Mouse (Mus musculus): ENCODE data around the gene Oas2. TPM values are rescaled to one million over a fixed set of nuclear protein-coding genes. Genes with fewer than 3 reads are reported as not detected.

Gene Oas2
- polyA plus RNA-seq, 1 experiment: not detected

DNA sequence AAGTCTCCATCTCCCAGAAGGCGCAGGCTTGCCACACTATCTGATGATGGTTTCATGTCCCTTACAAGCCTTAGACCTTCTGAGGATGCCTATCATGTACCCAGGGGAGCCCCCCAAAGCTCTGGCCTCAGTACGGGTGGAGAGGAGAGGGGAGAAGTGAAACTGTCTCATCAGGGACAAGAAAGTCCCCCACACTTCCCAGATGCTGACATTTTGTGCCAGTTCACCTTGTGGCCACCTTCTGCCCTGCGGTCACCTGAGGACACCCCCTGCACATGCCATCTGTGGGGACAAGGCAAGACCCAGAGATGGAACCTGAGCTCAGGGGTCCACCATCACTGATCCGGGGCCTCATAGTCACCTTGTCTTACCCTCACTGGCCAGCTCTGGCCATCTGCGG lies 61.8 kb downstream of the Oas2 start:
- TF ChIP-seq E2F4 (IDR thresholded peaks at IDR 0.05; ENCODE audit: insufficient read depth) (no peak), POLR2A (IDR thresholded peaks at IDR 0.05; ENCODE audit: insufficient read length, low read depth) (no peak), MYOD1 (IDR thresholded peaks at IDR 0.05; ENCODE audit: control insufficient read depth in 1 of 3, insufficient read length in 2 of 3, low read depth in 2 of 3) (no peak), POLR2AphosphoS2 (IDR thresholded peaks at IDR 0.05; ENCODE audit: insufficient read length, low read depth) (no peak), SRF (IDR thresholded peaks at IDR 0.05; ENCODE audit: control insufficient read depth, insufficient read length, low read depth) (no peak), REST (IDR thresholded peaks at IDR 0.05; ENCODE audit: insufficient read depth, insufficient read length) (no peak), MYOG (IDR thresholded peaks at IDR 0.05; ENCODE audit: control insufficient read depth in 1 of 3, insufficient read depth in 1 of 3, insufficient read length in 2 of 3, low read depth in 2 of 3) (no peak), USF1 (IDR thresholded peaks at IDR 0.05; ENCODE audit: low read depth) (no peak), TCF12 (IDR thresholded peaks at IDR 0.05; ENCODE audit: insufficient read depth, poor library complexity, severe bottlenecking) (no peak), MAX (IDR thresholded peaks at IDR 0.05; ENCODE audit: low read depth) (no peak), TCF3 (IDR thresholded peaks at IDR 0.05; ENCODE audit: insufficient read length, low read depth) (no peak)
- no peaks in the 10 kb centered on the region for H3K36me3 ChIP-seq (ENCODE audit: control insufficient read depth, insufficient read depth)
- no peaks in the 10 kb centered on the region for H3K79me2 ChIP-seq (ENCODE audit: control insufficient read depth, insufficient read depth)
- no peak overlapping the region for H3K4me3 ChIP-seq
- no peak overlapping the region for H3K4me2 ChIP-seq (ENCODE audit: low read depth)
- peaks cover 68% of the 10 kb centered on the region for H3K27me3 ChIP-seq (ENCODE audit: control insufficient read depth, insufficient read depth, insufficient read length)
- no peak overlapping the region for H3ac ChIP-seq (ENCODE audit: control insufficient read depth, insufficient read length)

DNA sequence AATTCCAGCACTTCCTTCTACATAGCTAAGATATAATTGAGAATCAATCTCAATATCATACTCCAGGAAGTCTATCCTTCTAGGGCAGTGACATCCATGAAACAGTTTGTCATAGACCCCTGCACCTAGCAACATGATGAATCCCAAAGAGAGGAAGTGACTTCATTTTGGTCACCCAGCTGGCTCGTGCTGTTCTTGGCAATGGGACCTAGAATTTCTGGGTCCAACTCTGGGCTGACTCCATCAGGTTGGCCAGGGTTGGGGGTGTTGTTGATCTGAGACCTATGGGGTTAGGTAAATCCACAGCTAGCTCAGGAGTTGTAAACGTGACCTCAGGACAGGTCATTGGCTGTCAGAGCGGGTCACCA lies 62.2 kb downstream of the Oas2 start:
- H3K4me2 ChIP-seq (ENCODE audit: low read depth): no peak overlapping the region
- H3K36me3 ChIP-seq (ENCODE audit: control insufficient read depth, insufficient read depth): no peaks in the 10 kb centered on the region
- H3K79me2 ChIP-seq (ENCODE audit: control insufficient read depth, insufficient read depth): no peaks in the 10 kb centered on the region
- H3ac ChIP-seq (ENCODE audit: control insufficient read depth, insufficient read length): no peak overlapping the region
- H3K27me3 ChIP-seq (ENCODE audit: control insufficient read depth, insufficient read depth, insufficient read length): peaks cover 73% of the 10 kb centered on the region
- H3K4me3 ChIP-seq: no peak overlapping the region
- no peak for TF ChIP-seq E2F4 (IDR thresholded peaks at IDR 0.05; ENCODE audit: insufficient read depth)
- TF ChIP-seq MYOD1 (IDR thresholded peaks at IDR 0.05; ENCODE audit: control insufficient read depth in 1 of 3, insufficient read length in 2 of 3, low read depth in 2 of 3): no peak
- TF ChIP-seq TCF12 (IDR thresholded peaks at IDR 0.05; ENCODE audit: insufficient read depth, poor library complexity, severe bottlenecking): no peak
- TF ChIP-seq REST (IDR thresholded peaks at IDR 0.05; ENCODE audit: insufficient read depth, insufficient read length): no peak
- TF ChIP-seq POLR2A (IDR thresholded peaks at IDR 0.05; ENCODE audit: insufficient read length, low read depth): no peak
- TF ChIP-seq MAX (IDR thresholded peaks at IDR 0.05; ENCODE audit: low read depth): no peak
- no peak for TF ChIP-seq USF1 (IDR thresholded peaks at IDR 0.05; ENCODE audit: low read depth)
- TF ChIP-seq TCF3 (IDR thresholded peaks at IDR 0.05; ENCODE audit: insufficient read length, low read depth): no peak
- no peak for TF ChIP-seq SRF (IDR thresholded peaks at IDR 0.05; ENCODE audit: control insufficient read depth, insufficient read length, low read depth)
- TF ChIP-seq MYOG (IDR thresholded peaks at IDR 0.05; ENCODE audit: control insufficient read depth in 1 of 3, insufficient read depth in 1 of 3, insufficient read length in 2 of 3, low read depth in 2 of 3): no peak
- TF ChIP-seq POLR2AphosphoS2 (IDR thresholded peaks at IDR 0.05; ENCODE audit: insufficient read length, low read depth): no peak
- no peak for TF ChIP-seq CEBPB (IDR thresholded peaks at IDR 0.05; ENCODE audit: insufficient read depth, poor library complexity, severe bottlenecking)

DNA sequence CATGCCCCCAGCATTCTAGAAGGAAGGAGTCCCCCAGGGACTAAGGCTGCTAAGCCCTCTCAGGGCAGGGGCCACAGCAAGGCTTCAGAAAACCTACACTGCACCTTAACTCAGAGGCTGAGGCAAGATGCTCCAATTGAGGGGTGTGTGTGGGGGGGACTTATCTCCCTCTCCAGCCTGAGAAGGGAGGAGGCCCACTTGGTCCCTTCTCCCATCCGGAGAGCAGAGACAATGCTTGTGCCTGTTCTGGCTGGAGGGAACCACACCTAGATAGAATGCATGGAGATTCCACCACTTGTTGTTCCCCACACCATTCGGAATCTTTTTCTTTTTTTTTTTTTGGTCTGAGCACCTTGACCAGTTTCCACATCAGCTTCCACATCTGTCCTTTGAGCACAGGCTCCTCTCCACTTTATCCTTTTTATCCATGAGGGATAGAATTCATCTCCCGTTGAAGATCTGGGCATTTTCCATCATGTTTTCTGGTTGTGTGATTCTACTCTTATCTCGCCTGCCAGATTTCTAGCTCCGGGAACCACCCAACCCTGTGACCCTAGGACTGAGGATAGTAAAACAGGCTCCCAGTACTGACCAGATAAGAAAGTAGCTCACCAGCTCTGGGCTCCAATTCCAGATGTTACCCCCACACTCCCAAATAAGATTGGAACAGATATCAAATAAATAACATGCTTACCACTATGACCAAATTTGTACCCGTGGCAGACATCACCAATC lies 62.7 kb downstream of the Oas2 start:
- no peak overlapping the region for H3ac ChIP-seq (ENCODE audit: control insufficient read depth, insufficient read length)
- no peak for TF ChIP-seq TCF12 (IDR thresholded peaks at IDR 0.05; ENCODE audit: insufficient read depth, poor library complexity, severe bottlenecking)
- no peak for TF ChIP-seq USF1 (IDR thresholded peaks at IDR 0.05; ENCODE audit: low read depth)
- TF ChIP-seq SRF (IDR thresholded peaks at IDR 0.05; ENCODE audit: control insufficient read depth, insufficient read length, low read depth): no peak
- TF ChIP-seq MAX (IDR thresholded peaks at IDR 0.05; ENCODE audit: low read depth): no peak
- TF ChIP-seq POLR2A (IDR thresholded peaks at IDR 0.05; ENCODE audit: insufficient read length, low read depth): no peak
- no peak for TF ChIP-seq MYOD1 (IDR thresholded peaks at IDR 0.05; ENCODE audit: control insufficient read depth in 1 of 3, insufficient read length in 2 of 3, low read depth in 2 of 3)
- TF ChIP-seq MYOG (IDR thresholded peaks at IDR 0.05; ENCODE audit: control insufficient read depth in 1 of 3, insufficient read depth in 1 of 3, insufficient read length in 2 of 3, low read depth in 2 of 3): no peak
- TF ChIP-seq TCF3 (IDR thresholded peaks at IDR 0.05; ENCODE audit: insufficient read length, low read depth): no peak
- no peak for TF ChIP-seq POLR2AphosphoS2 (IDR thresholded peaks at IDR 0.05; ENCODE audit: insufficient read length, low read depth)
- TF ChIP-seq E2F4 (IDR thresholded peaks at IDR 0.05; ENCODE audit: insufficient read depth): no peak
- no peak for TF ChIP-seq REST (IDR thresholded peaks at IDR 0.05; ENCODE audit: insufficient read depth, insufficient read length)
- TF ChIP-seq CEBPB (IDR thresholded peaks at IDR 0.05; ENCODE audit: insufficient read depth, poor library complexity, severe bottlenecking): no peak
- peaks cover 72% of the 10 kb centered on the region for H3K27me3 ChIP-seq (ENCODE audit: control insufficient read depth, insufficient read depth, insufficient read length)

DNA sequence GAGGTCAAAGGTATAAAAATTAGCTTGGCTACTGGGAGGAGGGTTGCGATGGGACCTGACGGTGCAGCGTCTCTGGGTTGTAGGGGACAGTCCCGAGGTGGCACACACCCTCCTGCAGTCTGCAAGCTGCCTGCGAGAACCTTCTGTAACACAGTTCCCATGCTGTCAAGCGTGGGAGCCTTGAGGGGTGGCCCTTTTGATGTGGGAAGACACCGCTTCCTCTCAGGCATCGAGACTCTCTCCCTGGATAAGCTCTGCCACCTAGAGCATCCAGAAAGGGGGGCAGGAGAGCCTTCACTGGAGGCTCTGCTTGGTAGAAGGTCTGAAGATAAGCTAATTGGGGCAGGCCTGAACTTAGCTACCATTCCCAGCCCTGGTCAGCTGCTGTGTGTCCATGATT lies 64.0 kb downstream of the Oas2 start:
- TF ChIP-seq USF1 (IDR thresholded peaks at IDR 0.05; ENCODE audit: low read depth): no peak
- TF ChIP-seq POLR2AphosphoS2 (IDR thresholded peaks at IDR 0.05; ENCODE audit: insufficient read length, low read depth): no peak
- TF ChIP-seq E2F4 (IDR thresholded peaks at IDR 0.05; ENCODE audit: insufficient read depth): no peak
- no peak for TF ChIP-seq MAX (IDR thresholded peaks at IDR 0.05; ENCODE audit: low read depth)
- TF ChIP-seq POLR2A (IDR thresholded peaks at IDR 0.05; ENCODE audit: insufficient read length, low read depth): no peak
- TF ChIP-seq TCF3 (IDR thresholded peaks at IDR 0.05; ENCODE audit: insufficient read length, low read depth): no peak
- no peak for TF ChIP-seq TCF12 (IDR thresholded peaks at IDR 0.05; ENCODE audit: insufficient read depth, poor library complexity, severe bottlenecking)
- TF ChIP-seq CEBPB (IDR thresholded peaks at IDR 0.05; ENCODE audit: insufficient read depth, poor library complexity, severe bottlenecking): no peak
- no peak for TF ChIP-seq REST (IDR thresholded peaks at IDR 0.05; ENCODE audit: insufficient read depth, insufficient read length)
- TF ChIP-seq MYOD1 (IDR thresholded peaks at IDR 0.05; ENCODE audit: control insufficient read depth in 1 of 3, insufficient read length in 2 of 3, low read depth in 2 of 3): no peak
- no peak for TF ChIP-seq SRF (IDR thresholded peaks at IDR 0.05; ENCODE audit: control insufficient read depth, insufficient read length, low read depth)
- TF ChIP-seq MYOG (IDR thresholded peaks at IDR 0.05; ENCODE audit: control insufficient read depth in 1 of 3, insufficient read depth in 1 of 3, insufficient read length in 2 of 3, low read depth in 2 of 3): no peak
- Histone ChIP-seq H3K4me3 (no peak overlapping the region), H3K4me2 (ENCODE audit: low read depth) (no peak overlapping the region), H3K27me3 (ENCODE audit: control insufficient read depth, insufficient read depth, insufficient read length) (peaks cover 64% of the 10 kb centered on the region), H3ac (ENCODE audit: control insufficient read depth, insufficient read length) (no peak overlapping the region), H3K79me2 (ENCODE audit: control insufficient read depth, insufficient read depth) (no peaks in the 10 kb centered on the region), H3K36me3 (ENCODE audit: control insufficient read depth, insufficient read depth) (no peaks in the 10 kb centered on the region)

More for the DNA sequence above, 62.7 kb downstream of the Oas2 start:
- Histone ChIP-seq H3K4me3 (no peak overlapping the region), H3K36me3 (ENCODE audit: control insufficient read depth, insufficient read depth) (no peaks in the 10 kb centered on the region), H3K4me2 (ENCODE audit: low read depth) (no peak overlapping the region), H3K79me2 (ENCODE audit: control insufficient read depth, insufficient read depth) (no peaks in the 10 kb centered on the region)
